8 mouse cellular contexts compared by ENCODE assay signal in the genomic region with DNA sequence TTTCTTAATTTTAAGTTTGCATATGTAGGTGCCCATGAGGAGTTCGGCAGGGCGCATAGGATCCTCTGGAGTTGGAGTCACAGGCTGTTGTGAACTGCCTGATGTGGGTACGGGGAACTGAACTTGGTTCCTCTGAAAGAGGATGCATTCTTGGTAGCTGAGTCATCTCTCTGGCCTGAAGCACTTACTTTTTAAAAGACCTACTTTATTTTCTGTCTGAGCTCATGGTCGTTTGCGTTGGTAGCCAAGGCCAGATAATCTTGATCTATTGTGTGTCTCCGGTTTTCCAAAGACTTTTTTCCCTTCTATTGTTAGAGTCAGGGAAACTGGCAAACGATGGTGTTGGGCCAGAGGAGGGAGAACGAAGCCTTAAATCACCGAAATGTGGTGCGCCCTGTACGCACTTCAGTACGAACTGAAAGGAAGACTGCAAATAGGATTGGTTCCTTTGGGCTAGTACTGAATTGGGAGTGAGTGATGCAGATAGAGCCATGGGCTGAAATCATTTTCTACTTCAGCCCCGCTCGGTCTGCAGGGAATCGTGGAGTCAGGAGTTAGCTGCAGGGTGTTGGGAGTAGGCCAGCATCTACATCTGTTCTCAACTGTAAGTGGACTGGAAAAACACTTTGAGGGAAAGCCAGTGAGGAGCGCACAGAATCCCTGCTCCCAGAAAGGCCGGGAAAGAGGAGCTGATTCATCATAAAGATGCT. TPM values are rescaled to one million over a fixed set of nuclear protein-coding genes. Genes with fewer than 3 reads are reported as not detected.
DNase-seq lines count a peak whose midpoint lies in the region; ATAC-seq and TF ChIP-seq lines count a peak whose summit lies in the region.

No protein-coding gene starts in this region.

- intact Hi-C loops in left cerebral cortex, postnatal 4 days (cut with DNase I): loop anchor here (10.0 kb wide), 1 partner anchor 163 kb away; no protein-coding TSS in a partner anchor

- no peak overlapping the region for H3K9ac ChIP-seq in midbrain, embryonic 13.5 days (replicated peaks)
- no peak overlapping the region for H3K9ac ChIP-seq in midbrain, embryonic 11.5 days (ENCODE audit: low read length)
- H3K9ac ChIP-seq in neural tube, embryonic 15.5 days (replicated peaks): no peak overlapping the region

- no peak for DNase-seq in midbrain, embryonic 11.5 days (ENCODE audit: low spot score, missing footprints)
- peak; percentile 89 for DNase-seq in left cerebral cortex, postnatal 4 days
- DNase-seq in layer of hippocampus, adult 18-20 months (ENCODE audit: low spot score in 2 of 2): no peak

- peak overlapping the region; percentile 37; the same call in 1 of the 2 replicates for H3K27ac ChIP-seq in midbrain, embryonic 13.5 days
- H3K27ac ChIP-seq in midbrain, embryonic 11.5 days (ENCODE audit: low read depth, low read length): no peak overlapping the region
- peak overlapping the region; percentile 40 for H3K27ac ChIP-seq in bone marrow macrophage, adult 2 months (ENCODE audit: insufficient read depth, low read depth, low read length)
- peak overlapping the region; percentile 60 for H3K27ac ChIP-seq in neural tube, embryonic 15.5 days (replicated peaks)

- no peaks in the 10 kb centered on the region; the same call in 1 of the 2 replicates for H3K4me1 ChIP-seq in midbrain, embryonic 13.5 days (replicated peaks)
- no peaks in the 10 kb centered on the region; the same call in 1 of the 2 replicates for H3K4me1 ChIP-seq in midbrain, embryonic 11.5 days (ENCODE audit: control insufficient read depth, insufficient read depth, low read length)
- peaks cover 10% of the 10 kb centered on the region for H3K4me1 ChIP-seq in bone marrow macrophage, adult 2 months (ENCODE audit: control insufficient read depth, insufficient read depth, low read length)
- peaks cover 13% of the 10 kb centered on the region; the same call in 1 of the 2 replicates for H3K4me1 ChIP-seq in neural tube, embryonic 15.5 days

- H3K9me3 ChIP-seq in midbrain, embryonic 13.5 days: no peaks in the 10 kb centered on the region
- no peaks in the 10 kb centered on the region for H3K9me3 ChIP-seq in midbrain, embryonic 11.5 days (ENCODE audit: control insufficient read depth, low read length)
- no peaks in the 10 kb centered on the region for H3K9me3 ChIP-seq in neural tube, embryonic 15.5 days (replicated peaks)

- no peak for TF ChIP-seq CTCF in bone marrow macrophage, adult 2 months (IDR thresholded peaks at IDR 0.05; ENCODE audit: low read depth, low read length)

- H3K4me2 ChIP-seq in midbrain, embryonic 13.5 days (replicated peaks): no peak overlapping the region
- H3K4me2 ChIP-seq in midbrain, embryonic 11.5 days: no peak overlapping the region
- peak overlapping the region; percentile 25 for H3K4me2 ChIP-seq in neural tube, embryonic 15.5 days

- no peaks in the 10 kb centered on the region; the same call in 1 of the 2 replicates for H3K27me3 ChIP-seq in midbrain, embryonic 13.5 days
- H3K27me3 ChIP-seq in midbrain, embryonic 11.5 days (ENCODE audit: control insufficient read depth, insufficient read depth, low read length): no peaks in the 10 kb centered on the region
- no peaks in the 10 kb centered on the region for H3K27me3 ChIP-seq in neural tube, embryonic 15.5 days (replicated peaks)

- no peak overlapping the region for H3K4me3 ChIP-seq in midbrain, embryonic 13.5 days (replicated peaks)
- no peak overlapping the region for H3K4me3 ChIP-seq in midbrain, embryonic 11.5 days (ENCODE audit: low read depth, low read length)
- no peak overlapping the region; the same call in 1 of the 2 replicates for H3K4me3 ChIP-seq in bone marrow macrophage, adult 2 months (ENCODE audit: insufficient read depth, low read length)
- no peak overlapping the region for H3K4me3 ChIP-seq in neural tube, embryonic 15.5 days (replicated peaks)

- peak; percentile 50; the same call in 1 of the 2 replicates for ATAC-seq in midbrain, embryonic 13.5 days
- ATAC-seq in midbrain, embryonic 11.5 days (ENCODE audit: low FRiP score): no peak
- ATAC-seq in frontal cortex, adult (ENCODE audit: low TSS enrichment): peak; percentile 89
- ATAC-seq in hematopoietic stem cell, adult 5-6 weeks (replicated peaks in 1 of 2; ENCODE audit: insufficient read depth in 1 of 2, low FRiP score in 2 of 2, low TSS enrichment in 1 of 2, low read depth in 1 of 2, poor library complexity in 2 of 2, severe bottlenecking in 2 of 2): peak; percentile 26 to 43; a peak in 2 of 4 replicates
- ATAC-seq in neural tube, embryonic 15.5 days (ENCODE audit: low FRiP score): peak; percentile 83

- 57% methylated on average over 17 of the region's 17 CpGs for WGBS in midbrain, embryonic 13.5 days
- WGBS in midbrain, embryonic 11.5 days: 64% methylated on average over 17 of the region's 17 CpGs
- 30% methylated on average over 17 of the region's 17 CpGs for WGBS in neural tube, embryonic 15.5 days

- no peaks in the 10 kb centered on the region for H3K36me3 ChIP-seq in midbrain, embryonic 13.5 days
- H3K36me3 ChIP-seq in midbrain, embryonic 11.5 days (ENCODE audit: control insufficient read depth, insufficient read depth, low read length): no peaks in the 10 kb centered on the region
- H3K36me3 ChIP-seq in neural tube, embryonic 15.5 days: no peaks in the 10 kb centered on the region

- no peak for TF ChIP-seq POLR2A in bone marrow macrophage, adult 2 months (IDR thresholded peaks at IDR 0.05; ENCODE audit: borderline replicate concordance, low read depth, low read length)

RNA-seq across cellular contexts. Expression of a gene that starts 40.1 kb away (rescaled TPM):
- polyA plus RNA-seq in midbrain, embryonic 13.5 days (2015; fragmentation: Nextera tagmentation; extraction: Ambion mirVana): 73.8 and 76.2 TPM in 2 replicates
- 83.7 and 86.7 TPM in 2 replicates for polyA plus RNA-seq in midbrain, embryonic 11.5 days (2014; fragmentation: Nextera tagmentation; extraction: Ambion mirVana)
- polyA plus RNA-seq in bone marrow macrophage, adult 2 months (2012; ENCODE audit: insufficient read depth, insufficient read length, missing spikeins): 5.3 and 5.5 TPM in 2 replicates
- 9.2 and 13.1 TPM in 2 replicates for total RNA-seq in hematopoietic stem cell, adult 5-6 weeks (2017)
- total RNA-seq in left cerebral cortex, postnatal 4 days (2021): 10 to 100 TPM; 27.9 to 28.3 TPM
- 16.0 and 16.9 TPM in 2 replicates for polyA plus RNA-seq in neural tube, embryonic 15.5 days (2015; fragmentation: Nextera tagmentation; extraction: Ambion mirVana)
- 10 to 100 TPM; 10.3 to 11.0 TPM for total RNA-seq in layer of hippocampus, adult 18-20 months (2021)
